Mouse (Mus musculus): ENCODE measurements around the gene Wwc2. TPM values are rescaled to one million over a fixed set of nuclear protein-coding genes. Genes with fewer than 3 reads are reported as not detected.

Wwc2 gene
- polyA plus RNA-seq, 1 experiment, result 6.4 TPM

GRCm38 (mm10) chr8:47781881-47782280, 208.8 kb downstream of the Wwc2 start:
- TF ChIP-seq GATA1 (IDR thresholded peaks at IDR 0.05; ENCODE audit: low read length), result no peak

- no peak for TF ChIP-seq GATA1 (IDR thresholded peaks at IDR 0.05; ENCODE audit: low read length)
These were observed 211.1 kb downstream of the Wwc2 start for GRCm38 (mm10) chr8:47779589-47779988.

GRCm38 (mm10) chr8:47777415-47777814, 213.3 kb downstream of the Wwc2 start:
- no peak for TF ChIP-seq GATA1 (IDR thresholded peaks at IDR 0.05; ENCODE audit: low read length)

Other genes with a start within 250 kb of the Wwc2 start
- gene Cldn24, start 168.8 kb downstream of the Wwc2 start, polyA plus RNA-seq (2012), result not detected in 2 replicates
- not detected in 2 replicates for gene Cldn22, start 166.4 kb downstream of the Wwc2 start, polyA plus RNA-seq (2012)
- 15.4 and 19.8 TPM in 2 replicates for gene Dctd, start 108.2 kb upstream of the Wwc2 start, polyA plus RNA-seq (2012)